Mouse (Mus musculus): ENCODE measurements around the gene Tas2r131.
"Not testable (repeated sequence)": the region's sequence is repeated elsewhere in the genome, so short reads cannot be mapped to it uniquely, and the experiment has no call there.

The Tas2r131 gene

DNA sequence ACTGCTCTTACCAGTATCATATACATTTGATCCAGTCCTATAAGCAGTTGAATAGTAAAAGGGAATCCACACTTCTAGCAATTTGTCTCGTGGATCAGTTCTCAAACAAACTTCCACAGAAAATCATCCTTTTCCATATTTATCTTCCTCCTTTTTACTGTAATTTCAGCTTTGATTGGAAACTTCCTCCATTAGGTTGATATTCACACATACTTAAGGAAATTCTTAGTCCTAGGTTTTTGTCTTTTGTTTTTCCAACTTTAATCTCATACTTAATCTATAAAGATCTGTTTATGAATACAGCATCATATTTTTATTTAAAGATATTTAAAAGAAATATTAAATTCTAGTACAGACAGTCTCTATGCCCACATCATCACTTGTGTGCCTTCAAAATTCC is at the start of gene Tas2r131:
Tas2r131 (minus strand) TSS at position 101 of the 400 bp plus-strand sequence.
- no peak for DNase-seq (ENCODE audit: low spot score)

DNA sequence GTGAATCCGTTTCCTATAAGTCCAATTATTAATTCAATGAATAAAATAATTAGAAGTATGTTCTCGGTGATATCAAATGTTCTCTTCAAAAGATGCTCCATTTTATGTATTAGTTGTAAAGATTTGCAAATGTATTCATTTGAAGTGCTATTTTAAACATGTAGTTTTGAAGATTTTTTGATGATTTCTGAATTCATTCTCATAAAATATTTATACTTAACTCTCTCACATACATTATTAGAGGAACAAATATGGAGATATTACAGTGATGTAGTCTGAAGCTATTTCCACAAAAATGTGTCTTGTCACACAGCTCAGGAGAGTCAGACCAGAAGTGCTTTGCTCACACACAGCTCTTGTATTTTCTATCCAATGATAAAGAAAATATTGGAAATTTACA is 23.1 kb upstream of the Tas2r131 start, which contains the start of gene Tas2r109:
Tas2r109 (minus strand) TSS at position 101 of the 400 bp plus-strand sequence.
- DNase-seq (ENCODE audit: low spot score): no peak

DNA sequence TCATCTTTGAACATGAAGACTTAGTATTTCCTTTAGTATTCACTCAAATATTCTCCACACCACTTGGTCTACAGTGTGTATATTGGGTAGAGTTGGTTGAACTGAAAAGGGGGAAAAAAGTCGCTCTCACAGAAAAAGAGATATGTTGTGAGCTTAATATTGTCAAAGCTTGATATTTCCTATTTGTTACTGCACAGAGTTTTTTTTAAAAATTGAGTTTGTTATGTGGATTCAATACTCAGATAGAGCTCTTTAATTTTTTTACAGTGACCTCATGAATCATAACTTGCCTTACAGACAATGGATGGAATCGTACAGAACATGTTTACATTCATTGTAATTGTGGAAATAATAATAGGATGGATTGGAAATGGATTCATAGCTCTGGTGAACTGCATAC is 6.9 kb downstream of the Tas2r131 start, which contains the start of gene Tas2r129:
Tas2r129 (plus strand) TSS at position 301 of the 400 bp plus-strand sequence.
- DNase-seq (ENCODE audit: low spot score): no peak

DNA sequence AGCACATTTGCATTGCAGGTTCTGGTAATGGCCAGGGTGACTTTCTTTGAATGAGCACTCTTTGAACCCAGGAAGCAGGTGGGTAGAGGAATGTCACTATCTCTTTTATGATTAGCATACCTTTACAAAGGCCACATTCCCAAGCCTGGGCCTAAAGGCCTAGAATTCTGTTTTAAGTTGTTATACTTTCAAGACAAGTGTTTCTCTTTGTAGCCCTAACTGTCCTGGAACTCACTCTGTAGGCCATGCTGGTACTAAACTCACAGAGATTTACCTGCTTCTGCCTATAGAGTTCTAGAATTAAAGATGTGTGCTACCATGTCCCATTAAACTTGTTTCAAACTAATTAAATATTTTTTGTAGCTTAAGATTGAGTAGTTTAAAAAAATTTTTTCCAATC is 16.3 kb downstream of the Tas2r131 start:
- not testable (repeated sequence) for DNase-seq (ENCODE audit: low spot score)

DNA sequence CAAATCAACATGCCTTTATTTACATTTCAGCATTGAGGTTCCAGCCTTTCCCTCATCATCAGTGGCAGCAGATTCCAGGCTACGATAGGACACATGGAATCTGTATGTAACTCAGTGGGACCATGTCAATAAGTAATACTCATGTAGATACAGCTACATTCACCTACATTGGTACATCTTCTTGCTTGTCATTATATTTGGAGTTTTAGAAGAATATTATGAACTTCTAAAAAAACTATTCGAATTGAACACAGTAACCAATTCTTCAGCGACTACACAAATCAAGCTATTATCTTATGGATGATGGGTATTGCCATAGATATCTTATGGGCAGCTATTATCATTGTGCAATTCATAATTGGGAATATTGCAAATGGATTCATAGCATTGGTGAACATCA is 48.4 kb downstream of the Tas2r131 start, which contains the start of gene Tas2r125:
Tas2r125 (plus strand) TSS at position 301 of the 400 bp plus-strand sequence.
- no peak for DNase-seq (ENCODE audit: low spot score)

All from retina, embryonic 14.5 days (tissue).